Mouse (Mus musculus) hindbrain, embryonic 11.5 days (tissue): Measurements from ENCODE around the gene Slf2. TPM values are rescaled to one million over a fixed set of nuclear protein-coding genes. Genes with fewer than 3 reads are reported as not detected.

Experiments used
- ATAC-seq: fragments of 200-750 bp; cut with Nextera tagmentation; 2 replicates; pipeline ENCODE4 v1.8.0; 2017; ENCODE audit warnings: mild to moderate bottlenecking, moderate TSS enrichment, moderate library complexity; ENCODE audit not compliant: low FRiP score
- DNase-seq: peaks from one replicate; pipeline ENCODE4 v3.0.0-alpha.2; 2015; ENCODE audit warnings: low spot score
- H3K27ac ChIP-seq: fragments of 300-500 bp; sonication (generic); 2 replicates; pipeline ENCODE4 v1.5.1; 2014; ENCODE audit warnings: mild to moderate bottlenecking, low read depth, low read length
- H3K27me3 ChIP-seq: fragments of 300-500 bp; sonication (generic); 2 replicates; pipeline ENCODE4 v1.6.1; 2014; ENCODE audit warnings: mild to moderate bottlenecking, low read length, moderate library complexity, mixed read lengths; ENCODE audit not compliant: control insufficient read depth, insufficient read depth
- H3K36me3 ChIP-seq: fragments of 300-500 bp; sonication (generic); 2 replicates; pipeline ENCODE4 v1.6.1; 2014; ENCODE audit warnings: mild to moderate bottlenecking, low read length, moderate library complexity, mixed read lengths; ENCODE audit not compliant: control insufficient read depth, insufficient read depth
- H3K4me1 ChIP-seq: fragments of 300-500 bp; sonication (generic); replicated peaks from 2 replicates; pipeline ENCODE4 v1.6.1; 2014; ENCODE audit warnings: low read length, mixed read lengths; ENCODE audit not compliant: control insufficient read depth, insufficient read depth
- H3K4me2 ChIP-seq: fragments of 300-500 bp; sonication (generic); replicated peaks from 2 replicates; pipeline ENCODE4 v1.6.1; 2014; ENCODE audit warnings: mild to moderate bottlenecking, low read depth, low read length
- H3K4me3 ChIP-seq: fragments of 300-500 bp; sonication (generic); 2 replicates; pipeline ENCODE4 v1.5.1; 2014; ENCODE audit warnings: low read depth, low read length
- H3K9ac ChIP-seq: fragments of 300-500 bp; sonication (generic); 2 replicates; pipeline ENCODE4 v1.6.1; 2014; ENCODE audit warnings: low read depth, low read length
- H3K9me3 ChIP-seq: fragments of 300-500 bp; sonication (generic); 2 replicates; pipeline ENCODE4 v1.6.1; 2016; ENCODE audit warnings: low read length; ENCODE audit not compliant: control insufficient read depth
- WGBS: fragments of 180-500 bp; shearing (Covaris S2); extraction: QIAGEN DNeasy Blood & Tissue Kit; methylation state at CpG from one replicate; pipeline ENCODE4 v1.1.7; 2014; 5-methylcytosine and 5-hydroxymethylcytosine counted together
- polyA plus RNA-seq: library from polyadenylated mRNA; unstranded; fragments of >200 nt; fragmentation: Nextera tagmentation; extraction: Ambion mirVana; gene quantifications from 2 replicates; pipeline ENCODE4 v1.2.1, GENCODE M21; 2014

Slf2 gene
- polyA plus RNA-seq, 1 experiment from 2014 or later: 44.7 TPM

- DNase-seq: peak; percentile 61
- Histone ChIP-seq H3K9me3 (no peaks in the 10 kb centered on the region), H3K36me3 (peaks cover 3% of the 10 kb centered on the region; the same call in 1 of the 2 replicates), H3K27ac (peak within 1 kb of the TSS; percentile 58; the same call in 1 of the 2 replicates), H3K4me2 (peak within 1 kb of the TSS; percentile 88), H3K9ac (peak within 1 kb of the TSS; percentile 67), H3K27me3 (no peaks in the 10 kb centered on the region), H3K4me3 (peak within 1 kb of the TSS; percentile 99), H3K4me1 (peaks cover 4% of the 10 kb centered on the region; the same call in 1 of the 2 replicates)
- WGBS: 10% methylated on average over 16 of the region's 16 CpGs
- peak; percentile 2; the same call in 1 of the 2 replicates for ATAC-seq
These were observed 74.5 kb downstream of the Slf2 start, which contains the start of gene Twnk for GRCm38 (mm10) chr19:45005444-45005843. Gene Twnk, plus strand, starts transcription at chr19:45005663.

GRCm38 (mm10) chr19:45005957-45006712 lies 75.2 kb downstream of the Slf2 start, which contains the start of gene Mrpl43:
Gene Mrpl43, minus strand, starts transcription at chr19:45006442.
- Histone ChIP-seq H3K4me3 (peak within 1 kb of the TSS; percentile 99), H3K4me1 (peaks cover 4% of the 10 kb centered on the region; the same call in 1 of the 2 replicates), H3K9me3 (no peaks in the 10 kb centered on the region), H3K27ac (peak within 1 kb of the TSS; percentile 58; the same call in 1 of the 2 replicates), H3K36me3 (peaks cover 6% of the 10 kb centered on the region; the same call in 1 of the 2 replicates), H3K27me3 (no peaks in the 10 kb centered on the region), H3K4me2 (peak within 1 kb of the TSS; percentile 88), H3K9ac (peak within 1 kb of the TSS; percentile 67)
- WGBS: under 1% methylated on average over 73 of the region's 82 CpGs
- DNase-seq (peak; percentile 97), ATAC-seq (peak; percentile 91)

- H3K9me3 ChIP-seq: no peaks in the 10 kb centered on the region
- H3K4me2 ChIP-seq: peak overlapping the region; percentile 88
- H3K9ac ChIP-seq: peak overlapping the region; percentile 67
- H3K36me3 ChIP-seq: peaks cover 6% of the 10 kb centered on the region; the same call in 1 of the 2 replicates
- ATAC-seq (no peak), DNase-seq (no peak)
- no peak overlapping the region for H3K27ac ChIP-seq
- H3K27me3 ChIP-seq: no peaks in the 10 kb centered on the region
- WGBS: 50% methylated on average over 17 of the region's 17 CpGs
- H3K4me1 ChIP-seq: peaks cover 4% of the 10 kb centered on the region; the same call in 1 of the 2 replicates
- peak overlapping the region; percentile 99 for H3K4me3 ChIP-seq
These were observed 76.1 kb downstream of the Slf2 start for GRCm38 (mm10) chr19:45007021-45007420.

GRCm38 (mm10) chr19:45007425-45008191 lies 76.7 kb downstream of the Slf2 start:
- no peak for ATAC-seq
- Histone ChIP-seq H3K27me3 (no peaks in the 10 kb centered on the region), H3K9me3 (no peaks in the 10 kb centered on the region), H3K9ac (peak overlapping the region; percentile 67; the same call in 1 of the 2 replicates), H3K27ac (no peak overlapping the region), H3K36me3 (peaks cover 6% of the 10 kb centered on the region; the same call in 1 of the 2 replicates), H3K4me2 (peak overlapping the region; percentile 88), H3K4me1 (peaks cover 4% of the 10 kb centered on the region; the same call in 1 of the 2 replicates), H3K4me3 (peak overlapping the region; percentile 99; the same call in 1 of the 2 replicates)
- 91% methylated on average over 20 of the region's 20 CpGs for WGBS
- DNase-seq: no peak

- 87% methylated on average over 4 of the region's 4 CpGs for WGBS
These were observed 79.7 kb downstream of the Slf2 start for GRCm38 (mm10) chr19:45010646-45011045.

GRCm38 (mm10) chr19:45012219-45012618 lies 81.3 kb downstream of the Slf2 start:
- Histone ChIP-seq H3K36me3 (peaks cover 6% of the 10 kb centered on the region; the same call in 1 of the 2 replicates), H3K4me2 (no peak overlapping the region), H3K4me3 (no peak overlapping the region), H3K27ac (peak overlapping the region; percentile 59), H3K9ac (0 out of 2 replicates have a peak overlapping the region, but pooled peaks have one; percentile 36), H3K27me3 (no peaks in the 10 kb centered on the region), H3K4me1 (peaks cover 10% of the 10 kb centered on the region; the same call in 1 of the 2 replicates), H3K9me3 (no peaks in the 10 kb centered on the region)
- ATAC-seq (no peak), DNase-seq (no peak)
- WGBS: 87% methylated on average over 8 of the region's 8 CpGs

More at GRCm38 (mm10) chr19:45010646-45011045, 79.7 kb downstream of the Slf2 start:
- no peak overlapping the region for H3K27ac ChIP-seq
- no peaks in the 10 kb centered on the region for H3K27me3 ChIP-seq
- no peak overlapping the region for H3K4me3 ChIP-seq
- ATAC-seq: no peak
- no peak overlapping the region for H3K4me2 ChIP-seq
- H3K4me1 ChIP-seq: peaks cover 7% of the 10 kb centered on the region; the same call in 1 of the 2 replicates
- no peak for DNase-seq
- no peaks in the 10 kb centered on the region for H3K9me3 ChIP-seq
- peaks cover 6% of the 10 kb centered on the region; the same call in 1 of the 2 replicates for H3K36me3 ChIP-seq
- no peak overlapping the region for H3K9ac ChIP-seq

GRCm38 (mm10) chr19:45012636-45013035 lies 81.7 kb downstream of the Slf2 start:
- no peaks in the 10 kb centered on the region for H3K9me3 ChIP-seq
- peaks cover 10% of the 10 kb centered on the region; the same call in 1 of the 2 replicates for H3K4me1 ChIP-seq
- 46% methylated on average over 6 of the region's 6 CpGs for WGBS
- no peaks in the 10 kb centered on the region for H3K27me3 ChIP-seq
- no peak overlapping the region for H3K4me2 ChIP-seq
- peak; percentile 50 for DNase-seq
- peaks cover 6% of the 10 kb centered on the region; the same call in 1 of the 2 replicates for H3K36me3 ChIP-seq
- H3K4me3 ChIP-seq: no peak overlapping the region
- H3K9ac ChIP-seq: 0 out of 2 replicates have a peak overlapping the region, but pooled peaks have one; percentile 36
- no peak for ATAC-seq
- H3K27ac ChIP-seq: peak overlapping the region; percentile 59

GRCm38 (mm10) chr19:45013581-45014225 lies 82.8 kb downstream of the Slf2 start:
- 64% methylated on average over 6 of the region's 6 CpGs for WGBS
- H3K4me3 ChIP-seq: no peak overlapping the region

More at GRCm38 (mm10) chr19:45013581-45014225, 82.8 kb downstream of the Slf2 start:
- Histone ChIP-seq H3K36me3 (peaks cover 6% of the 10 kb centered on the region; the same call in 1 of the 2 replicates), H3K9me3 (no peaks in the 10 kb centered on the region), H3K4me2 (no peak overlapping the region), H3K27ac (no peak overlapping the region), H3K4me1 (peaks cover 10% of the 10 kb centered on the region; the same call in 1 of the 2 replicates), H3K27me3 (no peaks in the 10 kb centered on the region), H3K9ac (no peak overlapping the region)
- no peak for ATAC-seq
- DNase-seq: no peak
